ENCODE assay signal across 1 mouse cellular context in genomic region chr8:84902920-84903661, GRCm38 (mm10).
TF ChIP-seq lines count a peak whose summit lies in the region.

No protein-coding gene starts in this region.

TF ChIP-seq in CH12.LX, 34 proteins besides CTCF, POLR2A, EP300 and RAD21:
- TF ChIP-seq ZMIZ1 (IDR thresholded peaks at IDR 0.05; ENCODE audit: low read depth, low read length) (no peak; the same call in 1 of the 2 replicates), CHD2 (IDR thresholded peaks at IDR 0.05; ENCODE audit: low read length) (no peak), PAX5 (IDR thresholded peaks at IDR 0.05; ENCODE audit: low read length) (no peak), ETS1 (conservative IDR thresholded peaks at IDR 0.05; ENCODE audit: low read depth, low read length) (no peak), NELFE (IDR thresholded peaks at IDR 0.05; ENCODE audit: low read depth, low read length) (peak; percentile 35), NRF1 (IDR thresholded peaks at IDR 0.05; ENCODE audit: low read depth, low read length) (peak; percentile 77), SIN3A (IDR thresholded peaks at IDR 0.05; ENCODE audit: low read length) (no peak), MAX (IDR thresholded peaks at IDR 0.05; ENCODE audit: low read length) (peak; percentile 43; the same call in 1 of the 2 replicates), TBP (conservative IDR thresholded peaks at IDR 0.05; ENCODE audit: low read depth, low read length) (no peak), MEF2A (IDR thresholded peaks at IDR 0.05; ENCODE audit: borderline replicate concordance, low read depth, low read length) (0 out of 2 replicates have a peak, but pooled peaks have one; percentile 27), MAFK (IDR thresholded peaks at IDR 0.05; ENCODE audit: insufficient replicate concordance, low read length) (no peak), ZNF384 (IDR thresholded peaks at IDR 0.05; ENCODE audit: low read depth, low read length) (no peak), MAZ (IDR thresholded peaks at IDR 0.05; ENCODE audit: low read depth, low read length) (peak; percentile 63; the same call in 1 of the 2 replicates), JUN (IDR thresholded peaks at IDR 0.05; ENCODE audit: insufficient read depth, low read depth, low read length) (no peak), TCF12 (IDR thresholded peaks at IDR 0.05; ENCODE audit: low read depth, low read length) (peak; percentile 47; the same call in 1 of the 2 replicates), SMC3 (IDR thresholded peaks at IDR 0.05; ENCODE audit: low read depth, low read length) (peak; percentile 50), ZKSCAN1 (IDR thresholded peaks at IDR 0.05; ENCODE audit: borderline replicate concordance, low read depth, low read length) (no peak), UBTF (IDR thresholded peaks at IDR 0.05; ENCODE audit: low read depth, low read length) (peak; percentile 60; the same call in 1 of the 2 replicates), HCFC1 (IDR thresholded peaks at IDR 0.05; ENCODE audit: low read depth, low read length) (peak; percentile 50), IRF4 (IDR thresholded peaks at IDR 0.05; ENCODE audit: low read depth, low read length) (0 out of 2 replicates have a peak, but pooled peaks have one; percentile 39), MXI1 (IDR thresholded peaks at IDR 0.05; ENCODE audit: low read depth, low read length) (no peak; the same call in 1 of the 2 replicates), ELF1 (IDR thresholded peaks at IDR 0.05; ENCODE audit: low read depth, low read length) (peak; percentile 55; the same call in 1 of the 2 replicates), ZC3H11A (IDR thresholded peaks at IDR 0.05; ENCODE audit: low read depth, low read length) (no peak), POLR2AphosphoS2 (IDR thresholded peaks at IDR 0.05; ENCODE audit: low read depth, low read length) (no peak)
TF ChIP-seq in CH12.LX: peak in this region for 11.
